Mouse (Mus musculus): Measurements from ENCODE around the gene D630036H23Rik. TPM values are rescaled to one million over a fixed set of nuclear protein-coding genes. Genes with fewer than 3 reads are reported as not detected.
"Not testable (repeated sequence)": the region's sequence is repeated elsewhere in the genome, so short reads cannot be mapped to it uniquely, and the experiment has no call there.

Gene D630036H23Rik
- polyA plus RNA-seq, 1 experiment from 2014 or later, result 2.0 TPM

GRCm38 (mm10) chr12:36380254-36380653 lies 1.7 kb downstream of the D630036H23Rik start:
- no peak for DNase-seq (ENCODE audit: low spot score)
- WGBS, result 72% methylated on average over 3 of the region's 3 CpGs
- Histone ChIP-seq H3K27me3 (ENCODE audit: control insufficient read depth, insufficient read depth, low read length) (no peaks in the 10 kb centered on the region), H3K4me3 (ENCODE audit: low read depth, low read length) (no peak overlapping the region), H3K9ac (ENCODE audit: low read length) (no peak overlapping the region), H3K27ac (replicated peaks; ENCODE audit: low read depth, low read length) (no peak overlapping the region), H3K4me2 (ENCODE audit: low read depth, severe bottlenecking) (no peak overlapping the region), H3K4me1 (ENCODE audit: control insufficient read depth, insufficient read depth, low read length) (no peaks in the 10 kb centered on the region), H3K36me3 (ENCODE audit: control insufficient read depth, insufficient read depth, low read length) (no peaks in the 10 kb centered on the region), H3K9me3 (ENCODE audit: control insufficient read depth, low read length) (no peaks in the 10 kb centered on the region)
- ATAC-seq (ENCODE audit: insufficient number of reproducible peaks, low FRiP score, low TSS enrichment, low read depth), result no peak

GRCm38 (mm10) chr12:36376391-36376790 lies 5.6 kb downstream of the D630036H23Rik start:
- not testable (repeated sequence) for H3K9me3 ChIP-seq (ENCODE audit: control insufficient read depth, low read length); ATAC-seq (ENCODE audit: insufficient number of reproducible peaks, low FRiP score, low TSS enrichment, low read depth); H3K27me3 ChIP-seq (ENCODE audit: control insufficient read depth, insufficient read depth, low read length); H3K4me3 ChIP-seq (ENCODE audit: low read depth, low read length); H3K27ac ChIP-seq (replicated peaks; ENCODE audit: low read depth, low read length); H3K4me1 ChIP-seq (ENCODE audit: control insufficient read depth, insufficient read depth, low read length); H3K4me2 ChIP-seq (ENCODE audit: low read depth, severe bottlenecking); H3K36me3 ChIP-seq (ENCODE audit: control insufficient read depth, insufficient read depth, low read length); DNase-seq (ENCODE audit: low spot score); H3K9ac ChIP-seq (ENCODE audit: low read length)
- WGBS, result 86% methylated on average over 3 of the region's 4 CpGs

- H3K27me3 ChIP-seq (ENCODE audit: control insufficient read depth, insufficient read depth, low read length), result no peaks in the 10 kb centered on the region
- ATAC-seq (ENCODE audit: insufficient number of reproducible peaks, low FRiP score, low TSS enrichment, low read depth), result no peak
- H3K4me2 ChIP-seq (ENCODE audit: low read depth, severe bottlenecking), result no peak overlapping the region
- no peak overlapping the region for H3K4me3 ChIP-seq (ENCODE audit: low read depth, low read length)
- WGBS, result 58% methylated on average over 4 of the region's 4 CpGs
- no peaks in the 10 kb centered on the region for H3K9me3 ChIP-seq (ENCODE audit: control insufficient read depth, low read length)
- H3K36me3 ChIP-seq (ENCODE audit: control insufficient read depth, insufficient read depth, low read length), result no peaks in the 10 kb centered on the region
- H3K27ac ChIP-seq (replicated peaks; ENCODE audit: low read depth, low read length), result no peak overlapping the region
- no peak overlapping the region for H3K9ac ChIP-seq (ENCODE audit: low read length)
- no peak for DNase-seq (ENCODE audit: low spot score)
- no peaks in the 10 kb centered on the region for H3K4me1 ChIP-seq (ENCODE audit: control insufficient read depth, insufficient read depth, low read length)
Measured at GRCm38 (mm10) chr12:36373237-36373998, 8.6 kb downstream of the D630036H23Rik start.

DNA sequence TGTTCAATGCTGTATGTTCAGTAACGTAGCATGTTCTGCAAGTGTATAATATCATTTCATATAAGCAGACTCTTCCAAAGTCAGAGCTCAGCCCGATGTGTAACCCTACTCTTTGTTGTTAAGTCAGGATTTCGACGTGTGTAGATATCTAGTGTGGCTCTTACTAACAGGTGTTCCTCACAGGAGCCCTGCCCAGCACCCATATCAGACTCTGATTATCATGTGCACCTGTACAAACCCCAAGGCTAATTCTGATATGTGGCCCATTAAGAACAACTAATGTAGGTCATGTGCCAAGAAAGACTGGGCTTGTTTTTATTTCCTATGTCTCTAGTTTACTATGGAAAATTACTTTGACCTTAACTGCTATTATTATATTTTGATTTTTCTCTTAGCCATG lies 18.0 kb downstream of the D630036H23Rik start:
- Histone ChIP-seq H3K36me3 (ENCODE audit: control insufficient read depth, insufficient read depth, low read length) (no peaks in the 10 kb centered on the region), H3K9me3 (ENCODE audit: control insufficient read depth, low read length) (no peaks in the 10 kb centered on the region)
- WGBS, result 90% methylated on average over 4 of the region's 4 CpGs

GRCm38 (mm10) chr12:36360693-36361092 lies 21.3 kb downstream of the D630036H23Rik start:
- no peak for ATAC-seq (ENCODE audit: insufficient number of reproducible peaks, low FRiP score, low TSS enrichment, low read depth)
- H3K4me1 ChIP-seq (ENCODE audit: control insufficient read depth, insufficient read depth, low read length), result no peaks in the 10 kb centered on the region

More for the DNA sequence above, 18.0 kb downstream of the D630036H23Rik start:
- Histone ChIP-seq H3K9ac (ENCODE audit: low read length) (no peak overlapping the region), H3K27ac (replicated peaks; ENCODE audit: low read depth, low read length) (no peak overlapping the region), H3K4me1 (ENCODE audit: control insufficient read depth, insufficient read depth, low read length) (no peaks in the 10 kb centered on the region), H3K27me3 (ENCODE audit: control insufficient read depth, insufficient read depth, low read length) (no peaks in the 10 kb centered on the region), H3K4me2 (ENCODE audit: low read depth, severe bottlenecking) (no peak overlapping the region), H3K4me3 (ENCODE audit: low read depth, low read length) (no peak overlapping the region)
- ATAC-seq (ENCODE audit: insufficient number of reproducible peaks, low FRiP score, low TSS enrichment, low read depth) (no peak), DNase-seq (ENCODE audit: low spot score) (no peak)

DNA sequence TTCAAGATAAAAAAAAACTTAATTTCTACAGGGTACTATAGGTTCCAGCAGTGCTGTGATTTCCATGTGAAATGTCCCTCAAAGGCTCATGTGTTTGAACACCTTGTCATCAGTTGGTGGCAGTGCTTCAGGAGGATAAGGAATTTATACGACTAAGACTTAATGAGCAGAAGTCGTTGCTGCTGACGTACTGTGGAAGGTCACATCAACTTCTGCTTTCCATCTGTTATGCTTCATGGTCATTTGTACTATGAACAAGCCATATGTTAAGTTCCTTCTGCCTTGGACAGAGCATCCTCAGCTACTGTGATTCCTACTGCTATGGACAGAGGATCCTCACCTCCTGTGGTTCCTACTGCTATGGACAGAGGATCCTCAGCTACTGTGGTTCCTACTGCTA lies 21.9 kb downstream of the D630036H23Rik start:
- no peaks in the 10 kb centered on the region for H3K27me3 ChIP-seq (ENCODE audit: control insufficient read depth, insufficient read depth, low read length)
- H3K9me3 ChIP-seq (ENCODE audit: control insufficient read depth, low read length), result no peaks in the 10 kb centered on the region
- H3K9ac ChIP-seq (ENCODE audit: low read length), result no peak overlapping the region
- ATAC-seq (ENCODE audit: insufficient number of reproducible peaks, low FRiP score, low TSS enrichment, low read depth) (no peak), DNase-seq (ENCODE audit: low spot score) (no peak)
- H3K4me3 ChIP-seq (ENCODE audit: low read depth, low read length), result no peak overlapping the region
- WGBS, result 71% methylated on average over 3 of the region's 3 CpGs
- no peak overlapping the region for H3K27ac ChIP-seq (replicated peaks; ENCODE audit: low read depth, low read length)
- H3K4me1 ChIP-seq (ENCODE audit: control insufficient read depth, insufficient read depth, low read length), result no peaks in the 10 kb centered on the region
- no peaks in the 10 kb centered on the region for H3K36me3 ChIP-seq (ENCODE audit: control insufficient read depth, insufficient read depth, low read length)
- no peak overlapping the region for H3K4me2 ChIP-seq (ENCODE audit: low read depth, severe bottlenecking)

More at GRCm38 (mm10) chr12:36360693-36361092, 21.3 kb downstream of the D630036H23Rik start:
- Histone ChIP-seq H3K27me3 (ENCODE audit: control insufficient read depth, insufficient read depth, low read length) (no peaks in the 10 kb centered on the region), H3K4me3 (ENCODE audit: low read depth, low read length) (no peak overlapping the region), H3K4me2 (ENCODE audit: low read depth, severe bottlenecking) (no peak overlapping the region), H3K9me3 (ENCODE audit: control insufficient read depth, low read length) (no peaks in the 10 kb centered on the region), H3K27ac (replicated peaks; ENCODE audit: low read depth, low read length) (no peak overlapping the region), H3K9ac (ENCODE audit: low read length) (no peak overlapping the region), H3K36me3 (ENCODE audit: control insufficient read depth, insufficient read depth, low read length) (no peaks in the 10 kb centered on the region)
- no peak for DNase-seq (ENCODE audit: low spot score)
- 92% methylated on average over 5 of the region's 5 CpGs for WGBS

GRCm38 (mm10) chr12:36344131-36344530 lies 37.9 kb downstream of the D630036H23Rik start:
- 84% methylated on average over 4 of the region's 4 CpGs for WGBS
- no peak overlapping the region for H3K9ac ChIP-seq (ENCODE audit: low read length)
- ATAC-seq (ENCODE audit: insufficient number of reproducible peaks, low FRiP score, low TSS enrichment, low read depth) (no peak), DNase-seq (ENCODE audit: low spot score) (no peak)
- no peaks in the 10 kb centered on the region for H3K4me1 ChIP-seq (ENCODE audit: control insufficient read depth, insufficient read depth, low read length)
- no peaks in the 10 kb centered on the region for H3K9me3 ChIP-seq (ENCODE audit: control insufficient read depth, low read length)
- H3K27me3 ChIP-seq (ENCODE audit: control insufficient read depth, insufficient read depth, low read length), result no peaks in the 10 kb centered on the region
- no peak overlapping the region for H3K4me3 ChIP-seq (ENCODE audit: low read depth, low read length)
- no peaks in the 10 kb centered on the region for H3K36me3 ChIP-seq (ENCODE audit: control insufficient read depth, insufficient read depth, low read length)
- no peak overlapping the region for H3K27ac ChIP-seq (replicated peaks; ENCODE audit: low read depth, low read length)
- H3K4me2 ChIP-seq (ENCODE audit: low read depth, severe bottlenecking), result no peak overlapping the region

DNA sequence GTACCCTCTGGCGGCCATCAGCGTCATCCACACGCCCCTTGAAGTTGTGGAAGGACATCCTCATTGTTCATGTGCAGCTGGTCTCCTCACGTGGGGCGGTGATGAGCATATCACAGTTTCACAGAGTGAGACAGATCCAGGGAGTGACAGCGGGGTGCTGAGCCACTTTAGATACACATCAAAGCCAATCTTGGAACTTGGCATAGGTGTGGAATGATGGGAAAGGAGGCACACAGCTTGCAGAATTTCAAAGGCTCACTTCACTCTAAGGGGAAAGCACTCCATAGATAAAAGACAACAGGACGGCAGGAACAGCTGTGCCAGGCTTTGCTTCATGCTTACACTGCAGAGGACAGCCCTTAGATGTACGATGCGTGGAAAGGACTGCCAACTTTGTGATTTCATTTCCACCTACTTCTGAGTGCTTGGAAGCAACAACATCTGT lies 48.1 kb downstream of the D630036H23Rik start:
- WGBS, result 72% methylated on average over 9 of the region's 9 CpGs

More for the DNA sequence above, 48.1 kb downstream of the D630036H23Rik start:
- Histone ChIP-seq H3K4me3 (ENCODE audit: low read depth, low read length) (no peak overlapping the region), H3K9me3 (ENCODE audit: control insufficient read depth, low read length) (no peaks in the 10 kb centered on the region), H3K36me3 (ENCODE audit: control insufficient read depth, insufficient read depth, low read length) (no peaks in the 10 kb centered on the region), H3K27me3 (ENCODE audit: control insufficient read depth, insufficient read depth, low read length) (no peaks in the 10 kb centered on the region), H3K4me1 (ENCODE audit: control insufficient read depth, insufficient read depth, low read length) (no peaks in the 10 kb centered on the region), H3K4me2 (ENCODE audit: low read depth, severe bottlenecking) (no peak overlapping the region), H3K27ac (replicated peaks; ENCODE audit: low read depth, low read length) (no peak overlapping the region), H3K9ac (ENCODE audit: low read length) (no peak overlapping the region)
- ATAC-seq (ENCODE audit: insufficient number of reproducible peaks, low FRiP score, low TSS enrichment, low read depth), result no peak
- no peak for DNase-seq (ENCODE audit: low spot score)

All from limb, embryonic 11.5 days (tissue).